Mouse (Mus musculus) liver, adult 2 months (tissue): Measurements from ENCODE around the gene Cstb.

Experiments used
- CTCF ChIP-seq: fragments of 200-500 bp; IDR thresholded peaks from 2 replicates; pipeline ENCODE4 v1.5.1; 2011; ENCODE audit warnings: low read depth, low read length, control low read depth
- POLR2A ChIP-seq: fragments of 200-500 bp; IDR thresholded peaks from 2 replicates; pipeline ENCODE4 v1.6.1; 2011; ENCODE audit warnings: low read length, control low read depth; ENCODE audit not compliant: insufficient read depth; ENCODE audit errors: extremely low read depth

DNA sequence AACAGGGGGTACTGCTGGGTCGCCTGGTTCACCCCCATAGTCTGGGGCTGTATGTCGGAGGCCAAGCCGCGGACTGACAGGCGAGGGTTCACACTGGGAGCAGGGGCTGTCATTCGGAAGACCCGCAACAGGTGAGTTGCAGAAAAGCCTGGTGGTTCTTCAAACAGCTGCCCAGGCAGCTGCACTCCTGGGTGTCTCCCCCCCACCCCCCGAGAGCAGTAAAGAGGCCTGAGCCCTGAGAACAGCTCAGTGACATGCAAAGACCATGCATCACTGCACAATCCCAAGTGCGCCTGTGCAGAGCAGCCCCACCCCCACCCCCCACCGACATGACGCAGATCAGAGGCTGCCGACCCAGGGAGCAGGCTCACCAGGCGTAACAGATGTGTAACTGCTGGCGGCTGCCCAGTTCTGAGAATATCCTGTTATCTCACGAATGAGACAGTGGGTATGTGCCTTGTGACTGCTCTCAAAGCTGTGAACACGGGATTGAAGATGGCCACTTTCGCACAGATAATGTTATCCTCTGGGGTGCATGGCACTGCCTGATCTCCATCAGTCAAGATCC is 26.3 kb upstream of the Cstb start:
- TF ChIP-seq CTCF: no peak
- no peak for TF ChIP-seq POLR2A
